Mouse (Mus musculus): ENCODE measurements around the gene Lrrc17.

DNA sequence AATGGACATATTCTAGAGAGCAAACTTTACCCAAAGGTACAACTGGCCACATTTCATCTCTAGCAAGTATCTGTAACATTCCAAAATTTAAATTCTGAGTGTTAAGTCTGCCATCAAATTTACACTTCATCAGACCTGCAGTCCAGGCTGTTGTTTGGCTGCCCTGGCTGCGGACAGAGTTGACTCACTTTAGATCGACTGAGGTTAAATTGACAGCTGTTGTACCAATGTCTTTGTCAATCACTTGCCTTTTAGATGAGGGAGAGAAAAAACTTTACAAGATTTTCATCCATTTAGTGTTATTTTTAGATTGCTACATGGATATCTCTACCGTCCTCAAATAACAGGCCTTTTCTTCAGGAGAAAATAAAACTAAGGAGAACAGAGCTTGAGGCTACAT, 24.2 kb upstream of the Lrrc17 start:
- TF ChIP-seq CTCF (IDR thresholded peaks at IDR 0.05; ENCODE audit: low read depth) (no peak), EP300 (IDR thresholded peaks at IDR 0.05; ENCODE audit: low read depth) (no peak)

Data from liver, postnatal 0 days (tissue).